In genomic region chr14:22497636-22498131, GRCm38 (mm10) we compare ENCODE assay signal across 35 mouse cellular contexts.
DNase-seq lines count a peak whose midpoint lies in the region; ATAC-seq and TF ChIP-seq lines count a peak whose summit lies in the region.
"Had no signal": no experiment of that assay in that cellular context is flagged by ENCODE, and none has a peak within 500 bp of the region (broad histone marks: within the 10 kb centered on the region; RNA-seq: fewer than 3 reads in every experiment).

No protein-coding gene starts in this region.

- ATAC-seq in heart, embryonic 12.5 days (ENCODE audit: insufficient number of reproducible peaks, low FRiP score): no peak
- no peak for ATAC-seq in lung, embryonic 14.5 days (ENCODE audit: insufficient read depth)
- ATAC-seq in kidney, embryonic 15.5 days (replicated peaks; ENCODE audit: low FRiP score): no peak
- no peak for ATAC-seq in intestine, embryonic 16.5 days
- ATAC-seq: forebrain, postnatal 0 days; midbrain, embryonic 15.5 days; Patski had no signal

- H3K4me1 ChIP-seq in heart, embryonic 12.5 days (replicated peaks): no peaks in the 10 kb centered on the region
- H3K4me1 ChIP-seq in lung, embryonic 14.5 days (ENCODE audit: insufficient read depth): no peaks in the 10 kb centered on the region
- no peaks in the 10 kb centered on the region for H3K4me1 ChIP-seq in kidney, embryonic 15.5 days
- H3K4me1 ChIP-seq in intestine, embryonic 16.5 days (ENCODE audit: control insufficient read depth, insufficient read depth, low read length): no peaks in the 10 kb centered on the region
- H3K4me1 ChIP-seq: embryonic facial prominence, embryonic 15.5 days; heart, embryonic 13.5 days; limb, embryonic 10.5 days; limb, embryonic 15.5 days had no signal

- H3K9me3 ChIP-seq in heart, embryonic 12.5 days (replicated peaks): no peaks in the 10 kb centered on the region
- no peaks in the 10 kb centered on the region for H3K9me3 ChIP-seq in lung, embryonic 14.5 days (ENCODE audit: low read depth, low read length)
- H3K9me3 ChIP-seq in kidney, embryonic 15.5 days (replicated peaks): no peaks in the 10 kb centered on the region
- no peaks in the 10 kb centered on the region for H3K9me3 ChIP-seq in intestine, embryonic 16.5 days (ENCODE audit: control insufficient read depth, low read length)
- H3K9me3 ChIP-seq: embryonic facial prominence, embryonic 15.5 days; forebrain, embryonic 12.5 days; heart, embryonic 13.5 days; limb, embryonic 10.5 days; limb, embryonic 15.5 days; midbrain, embryonic 10.5 days; midbrain, embryonic 15.5 days; neural tube, embryonic 15.5 days had no signal

- H3K27me3 ChIP-seq in heart, embryonic 12.5 days (replicated peaks): no peaks in the 10 kb centered on the region
- no peaks in the 10 kb centered on the region for H3K27me3 ChIP-seq in lung, embryonic 14.5 days (ENCODE audit: insufficient read depth, low read length)
- no peaks in the 10 kb centered on the region for H3K27me3 ChIP-seq in kidney, embryonic 15.5 days
- no peaks in the 10 kb centered on the region for H3K27me3 ChIP-seq in intestine, embryonic 16.5 days (replicated peaks; ENCODE audit: control insufficient read depth, insufficient read depth, low read length)
- H3K27me3 ChIP-seq: embryonic facial prominence, embryonic 15.5 days; heart, embryonic 13.5 days; limb, embryonic 15.5 days; midbrain, embryonic 15.5 days; neural tube, embryonic 15.5 days; Patski had no signal

- H3K4me2 ChIP-seq in heart, embryonic 12.5 days: no peak overlapping the region
- no peak overlapping the region for H3K4me2 ChIP-seq in lung, embryonic 14.5 days
- no peak overlapping the region for H3K4me2 ChIP-seq in kidney, embryonic 15.5 days
- H3K4me2 ChIP-seq in intestine, embryonic 16.5 days (ENCODE audit: low read depth, low read length): no peak overlapping the region
- H3K4me2 ChIP-seq: embryonic facial prominence, embryonic 15.5 days; forebrain, embryonic 12.5 days; heart, embryonic 13.5 days; hindbrain, embryonic 14.5 days; limb, embryonic 15.5 days; midbrain, embryonic 15.5 days; neural tube, embryonic 15.5 days had no signal

- no peak overlapping the region for H3K27ac ChIP-seq in heart, embryonic 12.5 days (ENCODE audit: poor library complexity, severe bottlenecking)
- H3K27ac ChIP-seq in lung, embryonic 14.5 days (ENCODE audit: low read depth): no peak overlapping the region
- peak overlapping the region; percentile 32; the same call in 1 of the 2 replicates for H3K27ac ChIP-seq in layer of hippocampus, adult 2 months
- H3K27ac ChIP-seq in kidney, embryonic 15.5 days: no peak overlapping the region
- no peak overlapping the region for H3K27ac ChIP-seq in intestine, embryonic 16.5 days (ENCODE audit: low read length)
- H3K27ac ChIP-seq: embryonic facial prominence, embryonic 15.5 days; forebrain, embryonic 12.5 days; gastrocnemius, adult 2 months; heart, adult 2 months; heart, embryonic 13.5 days; hindbrain, embryonic 14.5 days; left cerebral cortex, adult 2 months; limb, embryonic 10.5 days; limb, embryonic 15.5 days; liver, embryonic 14.5 days; midbrain, embryonic 10.5 days; midbrain, embryonic 15.5 days; neural tube, embryonic 15.5 days had no signal

- H3K9ac ChIP-seq in heart, embryonic 12.5 days: no peak overlapping the region
- H3K9ac ChIP-seq in lung, embryonic 14.5 days: no peak overlapping the region
- no peak overlapping the region for H3K9ac ChIP-seq in kidney, embryonic 15.5 days
- H3K9ac ChIP-seq in intestine, embryonic 16.5 days (ENCODE audit: low read depth, low read length): no peak overlapping the region
- H3K9ac ChIP-seq: embryonic facial prominence, embryonic 15.5 days; forebrain, embryonic 12.5 days; forebrain, postnatal 0 days; heart, embryonic 13.5 days; hindbrain, embryonic 14.5 days; limb, embryonic 15.5 days; liver, embryonic 14.5 days; midbrain, embryonic 15.5 days; neural tube, embryonic 15.5 days had no signal

- no peak for TF ChIP-seq CTCF in lung, embryonic 14.5 days (IDR thresholded peaks at IDR 0.05; ENCODE audit: low read depth)
- no peak for TF ChIP-seq CTCF in layer of hippocampus, adult 2 months (conservative IDR thresholded peaks at IDR 0.05)

- no peaks in the 10 kb centered on the region for H3K36me3 ChIP-seq in heart, embryonic 12.5 days
- no peaks in the 10 kb centered on the region for H3K36me3 ChIP-seq in lung, embryonic 14.5 days (ENCODE audit: insufficient read depth)
- H3K36me3 ChIP-seq in kidney, embryonic 15.5 days: no peaks in the 10 kb centered on the region
- no peaks in the 10 kb centered on the region for H3K36me3 ChIP-seq in intestine, embryonic 16.5 days (ENCODE audit: control insufficient read depth, insufficient read depth, low read length)
- H3K36me3 ChIP-seq: embryonic facial prominence, embryonic 15.5 days; forebrain, embryonic 12.5 days; heart, embryonic 13.5 days; limb, embryonic 10.5 days; limb, embryonic 15.5 days; midbrain, embryonic 10.5 days; midbrain, embryonic 15.5 days; neural tube, embryonic 15.5 days had no signal

- no peak overlapping the region for H3K4me3 ChIP-seq in heart, embryonic 12.5 days
- no peak overlapping the region for H3K4me3 ChIP-seq in lung, embryonic 14.5 days (ENCODE audit: low read depth, low read length)
- no peak overlapping the region for H3K4me3 ChIP-seq in layer of hippocampus, adult 2 months
- H3K4me3 ChIP-seq in kidney, embryonic 15.5 days (replicated peaks): no peak overlapping the region
- H3K4me3 ChIP-seq in intestine, embryonic 16.5 days (ENCODE audit: low read length): no peak overlapping the region
- H3K4me3 ChIP-seq: embryonic facial prominence, embryonic 15.5 days; forebrain, embryonic 12.5 days; gastrocnemius, adult 2 months; heart, adult 2 months; heart, embryonic 13.5 days; left cerebral cortex, adult 2 months; limb, embryonic 10.5 days; limb, embryonic 15.5 days; midbrain, embryonic 10.5 days; midbrain, embryonic 15.5 days; neural tube, embryonic 15.5 days had no signal

- DNase-seq in heart, adult 11 months: peak; percentile 3
- DNase-seq in lung, embryonic 14.5 days: peak; percentile 23
- DNase-seq in lung, postnatal 14 days: no peak
- peak; percentile 11 to 16 for DNase-seq in layer of hippocampus, adult 2 months (ENCODE audit: low spot score in 2 of 2)
- DNase-seq in layer of hippocampus, postnatal 14 days (ENCODE audit: low spot score in 2 of 2): peak; percentile 3 to 16
- DNase-seq: adrenal gland, postnatal 25 days; cerebellum, adult 2 months; cerebellum, postnatal 14 days; forebrain, postnatal 0 days; gastrocnemius, adult 2 months; gastrocnemius, postnatal 36 days; heart, adult 2 months; heart, postnatal 10 days; kidney, adult 11 months; kidney, postnatal 25 days; lung, adult 2 months; retina, postnatal 1 day; spleen, adult 18-20 months; thymus, adult 18-20 months; thymus, postnatal 25 days had no signal

- WGBS in heart, embryonic 12.5 days: 76% methylated on average over 4 of the region's 4 CpGs
- 62% methylated on average over 4 of the region's 4 CpGs for WGBS in lung, embryonic 14.5 days
- 78% methylated on average over 4 of the region's 4 CpGs for WGBS in kidney, embryonic 15.5 days
- 73% methylated on average over 4 of the region's 4 CpGs for WGBS in intestine, embryonic 16.5 days
